Mouse (Mus musculus): Measurements from ENCODE around the gene Lime1.

DNA sequence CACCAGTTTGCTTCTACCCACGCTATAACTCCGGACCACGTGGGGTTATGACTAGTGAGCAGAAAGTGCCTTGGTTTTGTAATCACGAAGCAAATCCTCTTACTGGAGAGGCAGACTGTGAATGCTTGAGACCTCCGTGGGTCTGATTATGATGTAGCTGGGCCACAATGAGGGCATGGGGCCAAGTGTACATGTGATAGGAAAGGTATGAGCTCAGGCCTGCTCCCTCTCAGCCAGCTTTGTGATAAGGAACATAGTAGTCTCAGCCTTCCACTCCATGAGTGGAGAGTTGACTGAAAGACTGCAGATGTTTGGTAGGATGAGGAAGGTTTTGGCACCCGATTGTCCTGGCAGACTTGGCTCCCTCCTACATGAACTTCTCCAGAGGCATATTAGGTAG, 37.1 kb upstream of the Lime1 start:
- TF ChIP-seq ZC3H11A (IDR thresholded peaks at IDR 0.05; ENCODE audit: borderline replicate concordance, low read depth, low read length), result no peak
- no peak for TF ChIP-seq HCFC1 (IDR thresholded peaks at IDR 0.05; ENCODE audit: borderline replicate concordance, insufficient read depth, low read length)
- TF ChIP-seq ZNF384 (IDR thresholded peaks at IDR 0.05; ENCODE audit: low read depth, low read length), result no peak

Measured in ES-E14 (cell line).